Mouse (Mus musculus): ENCODE data around the gene Mxd4. TPM values are rescaled to one million over a fixed set of nuclear protein-coding genes. Genes with fewer than 3 reads are reported as not detected.

Gene Mxd4
- total RNA-seq, 1 experiment, result 14.2 TPM

- in situ Hi-C loops (cut with MboI; ENCODE audit: low sequenced_read_pairs in 2 of 2, unreplicated experiment in 2 of 2), result no loop called here
- Histone ChIP-seq H3K27ac (ENCODE audit: insufficient read depth, low read depth, low read length, poor library complexity, severe bottlenecking) (no peak overlapping the region), H3K36me3 (ENCODE audit: control insufficient read depth, insufficient read depth, low read length, poor library complexity, severe bottlenecking) (no peaks in the 10 kb centered on the region), H3K9me3 (ENCODE audit: control insufficient read depth, insufficient read depth, low read depth, low read length) (no peaks in the 10 kb centered on the region), H3K4me3 (ENCODE audit: insufficient read depth in 1 of 2, low read depth in 1 of 2, low read length in 2 of 2, poor library complexity in 1 of 2, severe bottlenecking in 1 of 2) (no peak overlapping the region), H3K9ac (ENCODE audit: insufficient read depth, low read depth, low read length, poor library complexity, severe bottlenecking) (no peak overlapping the region), H3K4me1 (ENCODE audit: control insufficient read depth in 2 of 2, insufficient read depth in 2 of 2, low read length in 2 of 2, poor library complexity in 1 of 2) (peaks cover 0 to 4% of the 10 kb centered on the region in 2 experiments; a peak in 1 of 4 replicates)
- no peak for DNase-seq (ENCODE audit: low read depth, low spot score)
- TF ChIP-seq HCFC1 (IDR thresholded peaks at IDR 0.05; ENCODE audit: borderline replicate concordance, insufficient read depth, low read length), result no peak
- no peak for TF ChIP-seq CHD2 (IDR thresholded peaks at IDR 0.05; ENCODE audit: low read depth, low read length)
- TF ChIP-seq MAFK (IDR thresholded peaks at IDR 0.05; ENCODE audit: insufficient read depth, low read depth, low read length), result no peak
- TF ChIP-seq ZNF384 (IDR thresholded peaks at IDR 0.05; ENCODE audit: low read depth, low read length), result no peak
- no peak for TF ChIP-seq ZC3H11A (IDR thresholded peaks at IDR 0.05; ENCODE audit: borderline replicate concordance, low read depth, low read length)
These were observed 17.4 kb upstream of the Mxd4 start for GRCm38 (mm10) chr5:34204911-34205310.

- no peak overlapping the region for H3K4me3 ChIP-seq (ENCODE audit: insufficient read depth in 1 of 2, low read depth in 1 of 2, low read length in 2 of 2, poor library complexity in 1 of 2, severe bottlenecking in 1 of 2)
- DNase-seq (ENCODE audit: low read depth, low spot score), result no peak
- in situ Hi-C loops (cut with MboI; ENCODE audit: low sequenced_read_pairs in 2 of 2, unreplicated experiment in 2 of 2), result no loop called here
These were observed 14.5 kb upstream of the Mxd4 start for GRCm38 (mm10) chr5:34202006-34202405.

GRCm38 (mm10) chr5:34201396-34201795, 13.9 kb upstream of the Mxd4 start:
- H3K36me3 ChIP-seq (ENCODE audit: control insufficient read depth, insufficient read depth, low read length, poor library complexity, severe bottlenecking), result no peaks in the 10 kb centered on the region
- no peak for TF ChIP-seq MAFK (IDR thresholded peaks at IDR 0.05; ENCODE audit: insufficient read depth, low read depth, low read length)
- TF ChIP-seq ZC3H11A (IDR thresholded peaks at IDR 0.05; ENCODE audit: borderline replicate concordance, low read depth, low read length), result no peak
- no peak for TF ChIP-seq HCFC1 (IDR thresholded peaks at IDR 0.05; ENCODE audit: borderline replicate concordance, insufficient read depth, low read length)
- TF ChIP-seq ZNF384 (IDR thresholded peaks at IDR 0.05; ENCODE audit: low read depth, low read length), result no peak
- no peak for TF ChIP-seq CHD2 (IDR thresholded peaks at IDR 0.05; ENCODE audit: low read depth, low read length)
- no peak overlapping the region for H3K27ac ChIP-seq (ENCODE audit: insufficient read depth, low read depth, low read length, poor library complexity, severe bottlenecking)
- no peak overlapping the region for H3K4me3 ChIP-seq (ENCODE audit: insufficient read depth in 1 of 2, low read depth in 1 of 2, low read length in 2 of 2, poor library complexity in 1 of 2, severe bottlenecking in 1 of 2)
- no peaks in the 10 kb centered on the region for H3K9me3 ChIP-seq (ENCODE audit: control insufficient read depth, insufficient read depth, low read depth, low read length)
- in situ Hi-C loops (cut with MboI; ENCODE audit: low sequenced_read_pairs in 2 of 2, unreplicated experiment in 2 of 2), result no loop called here
- no peak overlapping the region for H3K9ac ChIP-seq (ENCODE audit: insufficient read depth, low read depth, low read length, poor library complexity, severe bottlenecking)
- no peak for DNase-seq (ENCODE audit: low read depth, low spot score)
- H3K4me1 ChIP-seq (ENCODE audit: control insufficient read depth in 2 of 2, insufficient read depth in 2 of 2, low read length in 2 of 2, poor library complexity in 1 of 2), result peaks cover 0 to 4% of the 10 kb centered on the region in 2 experiments; a peak in 1 of 4 replicates

More at GRCm38 (mm10) chr5:34202006-34202405, 14.5 kb upstream of the Mxd4 start:
- no peak overlapping the region for H3K9ac ChIP-seq (ENCODE audit: insufficient read depth, low read depth, low read length, poor library complexity, severe bottlenecking)
- TF ChIP-seq HCFC1 (IDR thresholded peaks at IDR 0.05; ENCODE audit: borderline replicate concordance, insufficient read depth, low read length), result no peak
- TF ChIP-seq MAFK (IDR thresholded peaks at IDR 0.05; ENCODE audit: insufficient read depth, low read depth, low read length), result no peak
- no peak for TF ChIP-seq CHD2 (IDR thresholded peaks at IDR 0.05; ENCODE audit: low read depth, low read length)
- TF ChIP-seq ZNF384 (IDR thresholded peaks at IDR 0.05; ENCODE audit: low read depth, low read length), result no peak
- TF ChIP-seq ZC3H11A (IDR thresholded peaks at IDR 0.05; ENCODE audit: borderline replicate concordance, low read depth, low read length), result no peak
- H3K27ac ChIP-seq (ENCODE audit: insufficient read depth, low read depth, low read length, poor library complexity, severe bottlenecking), result no peak overlapping the region
- H3K4me1 ChIP-seq (ENCODE audit: control insufficient read depth in 2 of 2, insufficient read depth in 2 of 2, low read length in 2 of 2, poor library complexity in 1 of 2), result peaks cover 0 to 4% of the 10 kb centered on the region in 2 experiments; a peak in 1 of 4 replicates
- no peaks in the 10 kb centered on the region for H3K9me3 ChIP-seq (ENCODE audit: control insufficient read depth, insufficient read depth, low read depth, low read length)
- no peaks in the 10 kb centered on the region for H3K36me3 ChIP-seq (ENCODE audit: control insufficient read depth, insufficient read depth, low read length, poor library complexity, severe bottlenecking)

- no peak for DNase-seq (ENCODE audit: low read depth, low spot score)
- TF ChIP-seq CHD2 (IDR thresholded peaks at IDR 0.05; ENCODE audit: low read depth, low read length), result no peak
- TF ChIP-seq HCFC1 (IDR thresholded peaks at IDR 0.05; ENCODE audit: borderline replicate concordance, insufficient read depth, low read length), result no peak
- no peak for TF ChIP-seq MAFK (IDR thresholded peaks at IDR 0.05; ENCODE audit: insufficient read depth, low read depth, low read length)
- TF ChIP-seq ZC3H11A (IDR thresholded peaks at IDR 0.05; ENCODE audit: borderline replicate concordance, low read depth, low read length), result no peak
- TF ChIP-seq ZNF384 (IDR thresholded peaks at IDR 0.05; ENCODE audit: low read depth, low read length), result no peak
- Histone ChIP-seq H3K4me1 (ENCODE audit: control insufficient read depth in 2 of 2, insufficient read depth in 2 of 2, low read length in 2 of 2, poor library complexity in 1 of 2) (no peaks in the 10 kb centered on the region), H3K9ac (ENCODE audit: insufficient read depth, low read depth, low read length, poor library complexity, severe bottlenecking) (no peak overlapping the region), H3K36me3 (ENCODE audit: control insufficient read depth, insufficient read depth, low read length, poor library complexity, severe bottlenecking) (no peaks in the 10 kb centered on the region), H3K27ac (ENCODE audit: insufficient read depth, low read depth, low read length, poor library complexity, severe bottlenecking) (no peak overlapping the region), H3K9me3 (ENCODE audit: control insufficient read depth, insufficient read depth, low read depth, low read length) (no peaks in the 10 kb centered on the region), H3K4me3 (ENCODE audit: insufficient read depth in 1 of 2, low read depth in 1 of 2, low read length in 2 of 2, poor library complexity in 1 of 2, severe bottlenecking in 1 of 2) (no peak overlapping the region)
- in situ Hi-C loops (cut with MboI; ENCODE audit: low sequenced_read_pairs in 2 of 2, unreplicated experiment in 2 of 2), result no loop called here
These were observed 11.1 kb upstream of the Mxd4 start for GRCm38 (mm10) chr5:34198615-34199014.

- Histone ChIP-seq H3K36me3 (ENCODE audit: control insufficient read depth, insufficient read depth, low read length, poor library complexity, severe bottlenecking) (no peaks in the 10 kb centered on the region), H3K27ac (ENCODE audit: insufficient read depth, low read depth, low read length, poor library complexity, severe bottlenecking) (no peak overlapping the region), H3K9me3 (ENCODE audit: control insufficient read depth, insufficient read depth, low read depth, low read length) (no peaks in the 10 kb centered on the region), H3K4me3 (ENCODE audit: insufficient read depth in 1 of 2, low read depth in 1 of 2, low read length in 2 of 2, poor library complexity in 1 of 2, severe bottlenecking in 1 of 2) (no peak overlapping the region), H3K4me1 (ENCODE audit: control insufficient read depth in 2 of 2, insufficient read depth in 2 of 2, low read length in 2 of 2, poor library complexity in 1 of 2) (no peaks in the 10 kb centered on the region), H3K9ac (ENCODE audit: insufficient read depth, low read depth, low read length, poor library complexity, severe bottlenecking) (no peak overlapping the region)
- in situ Hi-C loops (cut with MboI; ENCODE audit: low sequenced_read_pairs in 2 of 2, unreplicated experiment in 2 of 2), result no loop called here
- TF ChIP-seq MAFK (IDR thresholded peaks at IDR 0.05; ENCODE audit: insufficient read depth, low read depth, low read length) (no peak), CHD2 (IDR thresholded peaks at IDR 0.05; ENCODE audit: low read depth, low read length) (no peak), ZNF384 (IDR thresholded peaks at IDR 0.05; ENCODE audit: low read depth, low read length) (no peak)
- no peak for DNase-seq (ENCODE audit: low read depth, low spot score)
These were observed 9.7 kb upstream of the Mxd4 start for GRCm38 (mm10) chr5:34197243-34197642.

Measured in ES-E14 (cell line).